Mouse (Mus musculus) layer of hippocampus, postnatal 10 days (tissue): ENCODE results near the gene Nrxn2. TPM values are rescaled to one million over a fixed set of nuclear protein-coding genes. Genes with fewer than 3 reads are reported as not detected.

ENCODE experiments used
- DNase-seq, 2 experiments: peaks; one replicate each; pipeline ENCODE4 v3.0.0; 2021; ENCODE audit warnings: low spot score in 2 of 2
- total RNA-seq, 2 experiments: library from RNA; stranded (reverse); gene quantifications; 2 replicates each; pipeline ENCODE4 v1.2.3; 2021

Gene Nrxn2
- total RNA-seq, 2 experiments from 2014 or later, result 683 to 691 TPM

DNA sequence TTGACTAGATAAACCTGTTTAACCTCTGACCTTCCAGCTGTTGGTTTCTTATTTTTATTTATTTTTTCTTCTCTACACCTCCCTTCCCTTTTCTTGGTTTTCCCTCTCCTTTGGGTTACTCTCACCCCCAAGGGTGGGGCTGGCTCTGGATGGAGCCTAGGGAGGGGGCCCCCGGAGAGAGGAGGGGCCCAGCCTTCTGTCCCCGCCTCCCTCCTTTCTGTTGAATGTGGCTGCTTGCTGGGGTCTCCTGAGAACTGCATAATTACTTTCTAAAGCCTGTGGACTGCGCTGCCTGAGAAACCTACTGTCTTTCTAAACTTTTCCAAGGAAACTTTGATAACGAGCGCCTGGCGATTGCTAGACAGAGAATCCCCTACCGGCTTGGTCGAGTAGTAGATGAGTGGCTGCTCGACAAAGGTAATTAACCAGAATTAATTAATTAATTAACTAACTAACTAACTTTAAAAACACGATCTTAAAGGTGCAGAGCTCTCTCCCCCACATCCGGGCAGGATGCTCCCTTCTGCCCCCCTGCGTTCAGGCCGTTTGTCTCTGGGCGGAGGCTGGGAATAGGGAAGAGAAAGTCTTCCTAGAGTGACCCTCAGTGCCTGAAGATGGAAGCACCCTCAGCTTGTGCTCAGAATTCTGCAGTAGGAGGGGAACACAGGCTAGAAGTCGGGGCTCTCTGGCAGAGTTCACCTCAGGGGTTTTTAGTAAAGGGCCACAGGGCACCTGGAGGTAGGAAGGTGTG, 95.0 kb downstream of the Nrxn2 start:
- DNase-seq, result no peak

- no peak for DNase-seq
Measured at GRCm38 (mm10) chr19:6514940-6515339, 96.4 kb downstream of the Nrxn2 start.

DNA sequence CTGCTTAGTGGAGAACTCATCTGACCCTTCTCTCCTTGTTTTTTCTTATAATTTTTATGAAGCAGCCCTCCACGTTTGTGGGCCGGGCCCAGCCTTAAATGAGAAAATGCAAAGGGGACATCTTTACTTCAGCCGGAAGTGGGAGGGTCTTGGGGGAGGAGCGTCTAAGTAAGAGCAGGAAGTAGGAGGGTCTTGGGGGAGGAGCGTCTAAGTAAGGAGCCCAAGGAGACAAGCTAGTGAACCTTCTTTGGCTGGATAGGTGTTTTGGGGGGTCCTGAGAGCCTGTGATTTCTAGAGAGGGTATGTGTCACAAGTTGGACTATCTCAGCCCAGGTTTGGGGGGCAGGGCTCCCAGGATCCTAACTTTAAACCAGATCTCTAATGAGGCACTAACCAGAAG, 96.9 kb downstream of the Nrxn2 start:
- no peak for DNase-seq

- no peak for DNase-seq
Measured at GRCm38 (mm10) chr19:6516153-6516552, 97.6 kb downstream of the Nrxn2 start.

- DNase-seq, result no peak
Measured at GRCm38 (mm10) chr19:6518601-6519000, 100.1 kb downstream of the Nrxn2 start.

DNA sequence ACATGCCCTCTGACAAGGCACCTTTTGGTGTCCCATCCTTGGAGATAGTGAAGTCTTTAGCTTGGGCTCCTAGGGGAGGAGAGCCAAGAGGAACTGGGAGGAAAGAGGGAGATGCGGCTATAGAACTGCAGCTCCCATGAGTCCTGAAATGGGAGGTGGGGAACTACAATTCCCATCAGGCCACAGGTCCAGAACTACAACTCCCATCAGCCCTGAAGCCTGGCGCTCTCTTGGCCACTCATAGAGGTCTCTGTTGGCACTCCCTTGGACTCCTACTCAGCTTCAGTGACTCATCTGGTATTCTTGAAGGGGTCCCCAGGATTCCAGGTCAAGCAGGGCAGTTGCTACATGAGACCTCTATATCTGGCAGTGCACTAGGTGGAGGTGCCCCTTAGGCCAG, 101.0 kb downstream of the Nrxn2 start:
- DNase-seq, result no peak

GRCm38 (mm10) chr19:6521630-6522029, 103.1 kb downstream of the Nrxn2 start:
- DNase-seq, result no peak

GRCm38 (mm10) chr19:6522289-6522688, 103.8 kb downstream of the Nrxn2 start:
- DNase-seq, result no peak

- no peak for DNase-seq
Measured at GRCm38 (mm10) chr19:6525023-6525422, 106.5 kb downstream of the Nrxn2 start.

- no peak for DNase-seq
Measured at GRCm38 (mm10) chr19:6526010-6526409, 107.5 kb downstream of the Nrxn2 start.

GRCm38 (mm10) chr19:6527439-6527838, 108.9 kb downstream of the Nrxn2 start:
- no peak for DNase-seq

GRCm38 (mm10) chr19:6527839-6528531, 109.5 kb downstream of the Nrxn2 start:
- DNase-seq, result peak in 1 of 2 experiments; percentile 51

DNA sequence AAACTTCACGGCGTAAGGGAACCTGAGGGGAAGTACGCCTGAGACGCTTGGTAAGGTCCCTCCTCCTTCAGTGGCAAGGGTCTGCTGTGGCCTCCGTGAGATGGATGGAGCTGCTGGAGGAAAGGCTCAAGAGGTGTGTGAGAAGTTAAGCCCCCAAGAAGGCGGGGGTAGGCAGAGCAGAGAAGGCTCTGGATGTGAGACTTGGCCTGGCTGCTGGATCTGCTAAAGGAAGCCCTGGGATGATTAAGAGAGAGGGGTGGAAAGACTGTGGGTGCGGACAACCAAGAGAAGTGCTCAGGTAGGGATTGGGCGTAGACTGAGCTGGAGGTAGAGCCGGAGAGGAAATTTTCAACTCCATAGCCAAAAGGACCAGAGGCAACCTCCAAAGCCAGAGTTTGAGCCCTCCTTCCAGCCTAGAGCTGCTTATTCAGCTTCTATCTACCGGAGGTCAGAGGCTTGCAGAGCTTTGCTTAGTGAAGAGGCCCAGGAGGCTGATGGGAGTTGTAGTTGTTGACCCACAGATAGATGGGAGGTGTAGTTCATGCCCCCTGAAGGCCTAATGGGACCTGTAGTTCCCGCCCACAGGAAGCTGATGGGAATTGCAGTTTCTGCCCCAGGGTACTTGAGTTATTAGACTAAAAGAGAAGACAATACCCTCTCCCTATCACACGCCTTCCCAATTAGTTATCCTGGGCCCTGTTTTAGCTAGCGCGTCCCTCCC, 110.9 kb downstream of the Nrxn2 start:
- DNase-seq, result peak in 1 of 2 experiments; percentile 48

DNA sequence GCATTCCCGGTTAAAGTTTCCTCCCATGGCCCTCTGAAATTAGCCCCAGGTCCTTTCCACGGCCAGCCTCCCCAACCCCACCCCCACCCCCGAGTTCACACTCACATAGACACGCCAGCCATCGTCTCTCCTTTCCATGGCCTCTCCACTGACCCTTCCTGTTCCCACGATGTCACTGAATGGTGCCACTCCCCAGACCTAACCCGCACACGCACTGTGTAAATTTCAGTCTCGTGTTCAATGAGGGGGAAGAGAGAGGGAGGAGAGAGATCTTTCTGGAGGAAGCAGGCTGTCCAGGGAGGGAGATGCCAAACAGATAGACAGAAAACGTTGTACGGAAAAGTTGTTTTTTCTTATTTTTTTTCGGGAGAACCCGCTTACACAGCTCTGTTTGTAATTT, 111.8 kb downstream of the Nrxn2 start:
- no peak for DNase-seq

- peak in 1 of 2 experiments; percentile 53 for DNase-seq
Measured at GRCm38 (mm10) chr19:6531011-6531631, 112.6 kb downstream of the Nrxn2 start.

DNA sequence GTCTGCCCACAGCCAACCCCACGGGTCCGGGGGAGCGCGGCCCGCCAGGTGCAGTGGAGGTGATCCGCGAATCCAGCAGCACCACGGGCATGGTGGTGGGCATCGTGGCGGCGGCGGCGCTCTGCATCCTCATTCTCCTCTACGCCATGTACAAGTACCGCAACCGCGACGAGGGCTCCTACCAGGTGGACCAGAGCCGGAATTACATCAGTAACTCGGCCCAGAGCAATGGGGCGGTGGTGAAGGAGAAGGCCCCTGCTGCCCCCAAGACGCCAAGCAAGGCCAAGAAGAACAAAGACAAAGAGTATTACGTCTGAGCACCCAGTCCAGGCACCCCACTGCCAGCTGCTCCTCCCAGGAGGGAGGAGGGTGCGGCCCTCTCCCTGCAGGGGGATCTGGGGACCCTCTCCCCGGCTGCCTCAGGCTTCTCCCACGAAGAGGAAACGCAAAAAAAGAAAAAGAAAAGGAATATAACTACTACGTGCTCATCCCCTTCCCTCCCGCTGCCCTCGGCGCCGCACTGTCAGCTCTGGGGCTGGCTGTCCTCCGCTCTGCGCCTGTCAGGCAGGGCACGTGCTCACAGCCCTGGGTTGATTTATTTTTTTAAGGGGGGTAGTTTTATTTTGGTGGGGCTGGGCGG, 113.4 kb downstream of the Nrxn2 start:
- DNase-seq, result peak in 1 of 2 experiments; percentile 47

DNA sequence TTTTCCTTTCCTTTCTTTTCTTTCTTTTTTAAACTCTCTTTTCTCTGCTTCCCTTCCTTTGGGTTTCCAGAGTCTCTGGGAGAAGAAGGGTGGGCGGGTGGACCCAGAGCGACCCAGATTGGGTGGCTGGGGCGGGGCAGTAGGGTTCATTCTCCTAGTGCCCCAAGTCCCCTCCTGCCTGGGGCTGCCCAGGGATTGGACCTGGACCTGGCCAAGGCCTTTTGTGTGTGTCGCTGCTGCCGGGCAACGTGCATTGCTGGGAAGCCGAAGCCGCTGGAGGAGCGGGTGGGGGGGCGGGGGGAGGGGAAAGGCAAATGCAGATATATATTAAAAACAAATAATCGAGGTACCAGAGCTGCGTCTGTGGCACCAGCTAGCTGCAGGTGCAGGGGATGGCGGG, 114.1 kb downstream of the Nrxn2 start:
- no peak for DNase-seq

GRCm38 (mm10) chr19:6533290-6534117, 115.0 kb downstream of the Nrxn2 start:
- no peak for DNase-seq

GRCm38 (mm10) chr19:6534118-6534415, 115.5 kb downstream of the Nrxn2 start:
- no peak for DNase-seq

GRCm38 (mm10) chr19:6536201-6536600, 117.7 kb downstream of the Nrxn2 start:
- no peak for DNase-seq
